Mouse (Mus musculus): Measurements from ENCODE around the gene Ptprcap. TPM values are rescaled to one million over a fixed set of nuclear protein-coding genes. Genes with fewer than 3 reads are reported as not detected.

The Ptprcap gene
- total and polyA plus RNA-seq, 3 experiments: 1.1 to 6.4 (median 1.7) TPM

- Histone ChIP-seq H3K4me3 (no peak overlapping the region), H3K27me3 (ENCODE audit: control insufficient read depth, insufficient read depth, low read length) (no peaks in the 10 kb centered on the region), H3K27ac (no peak overlapping the region; the same call in 1 of the 2 replicates), H3K4me1 (ENCODE audit: control insufficient read depth, insufficient read depth, low read length) (peaks cover 10% of the 10 kb centered on the region), H3K79me2 (replicated peaks; ENCODE audit: control insufficient read depth, insufficient read depth, low read length) (no peaks in the 10 kb centered on the region), H3K36me3 (ENCODE audit: control insufficient read depth, insufficient read depth, low read length) (no peaks in the 10 kb centered on the region), H3K9ac (ENCODE audit: low read depth, low read length) (no peak overlapping the region)
- DNase-seq: no peak
- intact Hi-C loops (cut with DNase I): no loop called here
- TF ChIP-seq POLR2A (IDR thresholded peaks at IDR 0.05; ENCODE audit: insufficient read depth, low read depth, low read length) (no peak), CTCF (IDR thresholded peaks at IDR 0.05) (no peak), EP300 (IDR thresholded peaks at IDR 0.05; ENCODE audit: insufficient read depth, low read depth, low read length) (no peak)
- WGBS: 95% methylated on average over 26 of the region's 26 CpGs
Measured at GRCm38 (mm10) chr19:4112063-4112960, 41.1 kb upstream of the Ptprcap start.

GRCm38 (mm10) chr19:4113186-4113805 is 40.1 kb upstream of the Ptprcap start:
- H3K9ac ChIP-seq (ENCODE audit: low read depth, low read length): peak overlapping the region; percentile 42
- H3K4me1 ChIP-seq (ENCODE audit: control insufficient read depth, insufficient read depth, low read length): peaks cover 10% of the 10 kb centered on the region
- no peaks in the 10 kb centered on the region for H3K36me3 ChIP-seq (ENCODE audit: control insufficient read depth, insufficient read depth, low read length)
- H3K27me3 ChIP-seq (ENCODE audit: control insufficient read depth, insufficient read depth, low read length): no peaks in the 10 kb centered on the region
- no peaks in the 10 kb centered on the region for H3K79me2 ChIP-seq (replicated peaks; ENCODE audit: control insufficient read depth, insufficient read depth, low read length)
- DNase-seq: peak; percentile 83
- TF ChIP-seq EP300 (IDR thresholded peaks at IDR 0.05; ENCODE audit: insufficient read depth, low read depth, low read length) (0 out of 2 replicates have a peak, but pooled peaks have one; percentile 22), POLR2A (IDR thresholded peaks at IDR 0.05; ENCODE audit: insufficient read depth, low read depth, low read length) (no peak)
- H3K27ac ChIP-seq: peak overlapping the region; percentile 61
- intact Hi-C loops (cut with DNase I): no loop called here
- no peak overlapping the region for H3K4me3 ChIP-seq
- 23% methylated on average over 13 of the region's 13 CpGs for WGBS

GRCm38 (mm10) chr19:4113806-4114230 is 39.6 kb upstream of the Ptprcap start:
- H3K36me3 ChIP-seq (ENCODE audit: control insufficient read depth, insufficient read depth, low read length): no peaks in the 10 kb centered on the region
- intact Hi-C loops (cut with DNase I): no loop called here
- peak in 1 of 2 experiments; percentile 66 for DNase-seq

GRCm38 (mm10) chr19:4114551-4114950 is 38.9 kb upstream of the Ptprcap start:
- H3K79me2 ChIP-seq (replicated peaks; ENCODE audit: control insufficient read depth, insufficient read depth, low read length): no peaks in the 10 kb centered on the region
- intact Hi-C loops (cut with DNase I): no loop called here
- DNase-seq: no peak
- no peak overlapping the region for H3K9ac ChIP-seq (ENCODE audit: low read depth, low read length)
- H3K4me3 ChIP-seq: no peak overlapping the region
- peaks cover 10% of the 10 kb centered on the region for H3K4me1 ChIP-seq (ENCODE audit: control insufficient read depth, insufficient read depth, low read length)
- no peaks in the 10 kb centered on the region for H3K27me3 ChIP-seq (ENCODE audit: control insufficient read depth, insufficient read depth, low read length)
- WGBS: 87% methylated on average over 10 of the region's 10 CpGs
- TF ChIP-seq EP300 (IDR thresholded peaks at IDR 0.05; ENCODE audit: insufficient read depth, low read depth, low read length) (no peak), POLR2A (IDR thresholded peaks at IDR 0.05; ENCODE audit: insufficient read depth, low read depth, low read length) (no peak), CTCF (IDR thresholded peaks at IDR 0.05) (no peak)
- no peaks in the 10 kb centered on the region for H3K36me3 ChIP-seq (ENCODE audit: control insufficient read depth, insufficient read depth, low read length)
- no peak overlapping the region for H3K27ac ChIP-seq

More at GRCm38 (mm10) chr19:4113806-4114230, 39.6 kb upstream of the Ptprcap start:
- Histone ChIP-seq H3K9ac (ENCODE audit: low read depth, low read length) (no peak overlapping the region; the same call in 1 of the 2 replicates), H3K4me1 (ENCODE audit: control insufficient read depth, insufficient read depth, low read length) (peaks cover 10% of the 10 kb centered on the region), H3K4me3 (no peak overlapping the region), H3K27ac (peak overlapping the region; percentile 61), H3K27me3 (ENCODE audit: control insufficient read depth, insufficient read depth, low read length) (no peaks in the 10 kb centered on the region), H3K79me2 (replicated peaks; ENCODE audit: control insufficient read depth, insufficient read depth, low read length) (no peaks in the 10 kb centered on the region)
- WGBS: 31% methylated on average over 5 of the region's 5 CpGs
- TF ChIP-seq EP300 (IDR thresholded peaks at IDR 0.05; ENCODE audit: insufficient read depth, low read depth, low read length) (no peak), POLR2A (IDR thresholded peaks at IDR 0.05; ENCODE audit: insufficient read depth, low read depth, low read length) (no peak), CTCF (IDR thresholded peaks at IDR 0.05) (no peak)

- Histone ChIP-seq H3K9ac (ENCODE audit: low read depth, low read length) (no peak overlapping the region), H3K36me3 (ENCODE audit: control insufficient read depth, insufficient read depth, low read length) (no peaks in the 10 kb centered on the region), H3K4me1 (ENCODE audit: control insufficient read depth, insufficient read depth, low read length) (peaks cover 10% of the 10 kb centered on the region), H3K27ac (no peak overlapping the region), H3K79me2 (replicated peaks; ENCODE audit: control insufficient read depth, insufficient read depth, low read length) (no peaks in the 10 kb centered on the region), H3K4me3 (no peak overlapping the region), H3K27me3 (ENCODE audit: control insufficient read depth, insufficient read depth, low read length) (no peaks in the 10 kb centered on the region)
- 89% methylated on average over 10 of the region's 10 CpGs for WGBS
- TF ChIP-seq CTCF (IDR thresholded peaks at IDR 0.05): no peak
- TF ChIP-seq POLR2A (IDR thresholded peaks at IDR 0.05; ENCODE audit: insufficient read depth, low read depth, low read length): no peak
- TF ChIP-seq EP300 (IDR thresholded peaks at IDR 0.05; ENCODE audit: insufficient read depth, low read depth, low read length): no peak
- intact Hi-C loops (cut with DNase I): no loop called here
- no peak for DNase-seq
Measured at GRCm38 (mm10) chr19:4115144-4115543, 38.3 kb upstream of the Ptprcap start.
